20 mouse cellular contexts compared by ENCODE assay signal in genomic region chr7:51960698-51961374, GRCm38 (mm10). TPM values are rescaled to one million over a fixed set of nuclear protein-coding genes. Genes with fewer than 3 reads are reported as not detected.
DNase-seq lines count a peak whose midpoint lies in the region; ATAC-seq and TF ChIP-seq lines count a peak whose summit lies in the region.
"Had no signal": no experiment of that assay in that cellular context is flagged by ENCODE, and none has a peak within 500 bp of the region (broad histone marks: within the 10 kb centered on the region; RNA-seq: fewer than 3 reads in every experiment).

No protein-coding gene starts in this region.

- peaks cover 6% of the 10 kb centered on the region for H3K36me3 ChIP-seq in liver, adult 2 months (ENCODE audit: control insufficient read depth, insufficient read depth, low read length)
- H3K36me3 ChIP-seq in liver, embryonic 11.5 days (ENCODE audit: control insufficient read depth, insufficient read depth, low read length) = no peaks in the 10 kb centered on the region
- no peaks in the 10 kb centered on the region for H3K36me3 ChIP-seq in forebrain, embryonic 13.5 days (ENCODE audit: poor library complexity, severe bottlenecking)
- no peaks in the 10 kb centered on the region for H3K36me3 ChIP-seq in hindbrain, embryonic 15.5 days
- H3K36me3 ChIP-seq in midbrain, postnatal 0 days (ENCODE audit: insufficient read depth, low read length) = no peaks in the 10 kb centered on the region
- H3K36me3 ChIP-seq in intestine, embryonic 15.5 days = no peaks in the 10 kb centered on the region
- H3K36me3 ChIP-seq: heart, embryonic 13.5 days; kidney, embryonic 15.5 days had no signal

- no peaks in the 10 kb centered on the region for H3K27me3 ChIP-seq in liver, adult 2 months (ENCODE audit: control insufficient read depth, insufficient read depth, low read length)
- H3K27me3 ChIP-seq in liver, embryonic 11.5 days (replicated peaks; ENCODE audit: control insufficient read depth, insufficient read depth, low read length) = no peaks in the 10 kb centered on the region
- H3K27me3 ChIP-seq in forebrain, embryonic 13.5 days = no peaks in the 10 kb centered on the region
- no peaks in the 10 kb centered on the region for H3K27me3 ChIP-seq in hindbrain, embryonic 15.5 days
- H3K27me3 ChIP-seq in midbrain, postnatal 0 days (ENCODE audit: insufficient read depth, low read length) = no peaks in the 10 kb centered on the region
- H3K27me3 ChIP-seq in intestine, embryonic 15.5 days (replicated peaks) = no peaks in the 10 kb centered on the region
- H3K27me3 ChIP-seq: heart, embryonic 13.5 days; kidney, embryonic 15.5 days had no signal

- H3K4me3 ChIP-seq in liver, adult 2 months (ENCODE audit: insufficient read depth, low read depth, low read length) = no peak overlapping the region
- no peak overlapping the region for H3K4me3 ChIP-seq in liver, embryonic 11.5 days (ENCODE audit: low read depth, low read length)
- no peak overlapping the region for H3K4me3 ChIP-seq in forebrain, embryonic 13.5 days
- no peak overlapping the region for H3K4me3 ChIP-seq in hindbrain, embryonic 15.5 days
- H3K4me3 ChIP-seq in midbrain, postnatal 0 days (ENCODE audit: low read depth, low read length) = no peak overlapping the region
- H3K4me3 ChIP-seq in intestine, embryonic 15.5 days (replicated peaks) = no peak overlapping the region
- H3K4me3 ChIP-seq: erythroblast, embryonic 14.5 days; heart, embryonic 13.5 days; kidney, embryonic 15.5 days had no signal

- H3K9ac ChIP-seq in liver, adult 2 months (ENCODE audit: low read depth, low read length) = no peak overlapping the region
- no peak overlapping the region for H3K9ac ChIP-seq in liver, embryonic 11.5 days (ENCODE audit: low read depth, low read length)
- H3K9ac ChIP-seq in forebrain, embryonic 13.5 days = no peak overlapping the region
- no peak overlapping the region for H3K9ac ChIP-seq in hindbrain, embryonic 15.5 days
- no peak overlapping the region for H3K9ac ChIP-seq in midbrain, postnatal 0 days (replicated peaks; ENCODE audit: low read length, poor library complexity, severe bottlenecking)
- no peak overlapping the region for H3K9ac ChIP-seq in intestine, embryonic 15.5 days
- H3K9ac ChIP-seq: heart, embryonic 13.5 days; kidney, embryonic 15.5 days had no signal

- H3K4me1 ChIP-seq in liver, adult 2 months (ENCODE audit: control insufficient read depth, insufficient read depth, low read length) = no peaks in the 10 kb centered on the region
- no peaks in the 10 kb centered on the region for H3K4me1 ChIP-seq in liver, embryonic 11.5 days (replicated peaks; ENCODE audit: control insufficient read depth, insufficient read depth, low read length)
- peaks cover 21% of the 10 kb centered on the region for H3K4me1 ChIP-seq in forebrain, embryonic 13.5 days
- peaks cover 13% of the 10 kb centered on the region for H3K4me1 ChIP-seq in hindbrain, embryonic 15.5 days (replicated peaks)
- peaks cover 4% of the 10 kb centered on the region; the same call in 1 of the 2 replicates for H3K4me1 ChIP-seq in midbrain, postnatal 0 days (ENCODE audit: insufficient read depth, low read length)
- no peaks in the 10 kb centered on the region for H3K4me1 ChIP-seq in intestine, embryonic 15.5 days (replicated peaks)

- no peak overlapping the region for H3K4me2 ChIP-seq in liver, embryonic 11.5 days
- H3K4me2 ChIP-seq in forebrain, embryonic 13.5 days = no peak overlapping the region
- H3K4me2 ChIP-seq in hindbrain, embryonic 15.5 days = no peak overlapping the region
- no peak overlapping the region for H3K4me2 ChIP-seq in midbrain, postnatal 0 days (ENCODE audit: low read depth, low read length, poor library complexity, severe bottlenecking)
- no peak overlapping the region for H3K4me2 ChIP-seq in intestine, embryonic 15.5 days (replicated peaks)
- H3K4me2 ChIP-seq: heart, embryonic 13.5 days; kidney, embryonic 15.5 days had no signal

- peak; percentile 27 for DNase-seq in liver, adult 2 months (ENCODE audit: extremely low read depth, low read depth, low spot score)
- DNase-seq in liver, embryonic 11.5 days (ENCODE audit: low spot score) = no peak
- peak; percentile 82 for DNase-seq in midbrain, postnatal 0 days (ENCODE audit: low spot score)
- no peak for DNase-seq in urinary bladder, postnatal 4 days (ENCODE audit: low spot score in 2 of 2)
- DNase-seq in B cell, adult 2 months = no peak
- DNase-seq: cerebellum, adult 9-11 months; thymus, postnatal 25 days had no signal

- no peak for ATAC-seq in liver, embryonic 11.5 days (replicated peaks; ENCODE audit: low FRiP score)
- peak; percentile 76 for ATAC-seq in forebrain, embryonic 13.5 days
- ATAC-seq in hindbrain, embryonic 15.5 days (ENCODE audit: low FRiP score, low read depth) = peak; percentile 86
- peak; percentile 77; the same call in 1 of the 2 replicates for ATAC-seq in midbrain, postnatal 0 days (ENCODE audit: low FRiP score)
- no peak for ATAC-seq in intestine, embryonic 15.5 days

- no peaks in the 10 kb centered on the region for H3K79me2 ChIP-seq in liver, adult 2 months (ENCODE audit: control insufficient read depth, insufficient read depth, low read length)

- TF ChIP-seq POLR2A in liver, adult 2 months (IDR thresholded peaks at IDR 0.05; ENCODE audit: extremely low read depth, insufficient read depth, low read length) = no peak

- 62% methylated on average over 6 of the region's 6 CpGs for WGBS in liver, adult 2 months
- 61% methylated on average over 6 of the region's 6 CpGs for WGBS in liver, embryonic 11.5 days
- 52% methylated on average over 6 of the region's 6 CpGs for WGBS in forebrain, embryonic 13.5 days
- 41% methylated on average over 6 of the region's 6 CpGs for WGBS in hindbrain, embryonic 15.5 days
- WGBS in midbrain, postnatal 0 days = 32% methylated on average over 6 of the region's 6 CpGs
- WGBS in intestine, embryonic 15.5 days = 60% methylated on average over 6 of the region's 6 CpGs

- no peak for TF ChIP-seq CTCF in liver, adult 2 months (IDR thresholded peaks at IDR 0.05; ENCODE audit: low read depth, low read length)
- TF ChIP-seq CTCF in midbrain, postnatal 0 days (IDR thresholded peaks at IDR 0.05) = no peak

- no peak overlapping the region for H3K27ac ChIP-seq in liver, adult 2 months (replicated peaks; ENCODE audit: insufficient read depth, low read depth, low read length)
- no peak overlapping the region for H3K27ac ChIP-seq in liver, embryonic 11.5 days (ENCODE audit: low read depth, low read length)
- no peak overlapping the region for H3K27ac ChIP-seq in forebrain, embryonic 13.5 days
- H3K27ac ChIP-seq in hindbrain, embryonic 15.5 days (replicated peaks) = no peak overlapping the region
- peak overlapping the region; percentile 55 for H3K27ac ChIP-seq in midbrain, postnatal 0 days (ENCODE audit: low read depth, low read length)
- H3K27ac ChIP-seq in intestine, embryonic 15.5 days = no peak overlapping the region
- H3K27ac ChIP-seq: heart, embryonic 13.5 days; kidney, embryonic 15.5 days had no signal

- no peaks in the 10 kb centered on the region for H3K9me3 ChIP-seq in liver, embryonic 11.5 days (ENCODE audit: control insufficient read depth, low read length)
- no peaks in the 10 kb centered on the region for H3K9me3 ChIP-seq in forebrain, embryonic 13.5 days (replicated peaks)
- H3K9me3 ChIP-seq in hindbrain, embryonic 15.5 days = no peaks in the 10 kb centered on the region
- no peaks in the 10 kb centered on the region for H3K9me3 ChIP-seq in midbrain, postnatal 0 days (ENCODE audit: low read length)
- H3K9me3 ChIP-seq in intestine, embryonic 15.5 days = no peaks in the 10 kb centered on the region
- H3K9me3 ChIP-seq: heart, embryonic 13.5 days; kidney, embryonic 15.5 days had no signal

RNA-seq across cellular contexts. Expression of gene Svip, which starts 45.0 kb away (rescaled TPM):
- 12.7 and 15.9 TPM in 2 replicates for total RNA-seq in liver, adult 2 months (2014; rRNA removed)
- 4.4 and 5.6 TPM in 2 replicates for polyA plus RNA-seq in liver, adult 2 months (2012; rRNA removed)
- polyA plus RNA-seq in liver, embryonic 11.5 days (2014; fragmentation: Nextera tagmentation; extraction: Ambion mirVana) = 24.3 and 26.5 TPM in 2 replicates
- polyA plus RNA-seq in forebrain, embryonic 13.5 days (2015; fragmentation: Nextera tagmentation; extraction: Ambion mirVana) = 22.0 and 22.3 TPM in 2 replicates
- polyA plus RNA-seq in hindbrain, embryonic 15.5 days (2015; fragmentation: Nextera tagmentation; extraction: Ambion mirVana) = 18.8 and 19.7 TPM in 2 replicates
- 14.0 and 21.5 TPM in 2 replicates for total RNA-seq in midbrain, postnatal 0 days (2014; rRNA removed)
- polyA plus RNA-seq in midbrain, postnatal 0 days (2015; fragmentation: Nextera tagmentation; extraction: Ambion mirVana) = 16.8 and 17.7 TPM in 2 replicates
- polyA plus RNA-seq in intestine, embryonic 15.5 days (2015; fragmentation: Nextera tagmentation; extraction: Ambion mirVana) = 18.0 and 19.9 TPM in 2 replicates

RNA-seq across cellular contexts. Expression of gene 1700015G11Rik, which starts 54.7 kb away (rescaled TPM):
- not detected in 2 replicates for total RNA-seq in liver, adult 2 months (2014; rRNA removed)
- polyA plus RNA-seq in liver, adult 2 months (2012; rRNA removed) = not detected in 2 replicates
- not detected in 2 replicates for polyA plus RNA-seq in liver, embryonic 11.5 days (2014; fragmentation: Nextera tagmentation; extraction: Ambion mirVana)
- polyA plus RNA-seq in forebrain, embryonic 13.5 days (2015; fragmentation: Nextera tagmentation; extraction: Ambion mirVana) = not detected in 2 replicates
- polyA plus RNA-seq in hindbrain, embryonic 15.5 days (2015; fragmentation: Nextera tagmentation; extraction: Ambion mirVana) = not detected in 2 replicates
- not detected in 2 replicates for total RNA-seq in midbrain, postnatal 0 days (2014; rRNA removed)
- not detected in 2 replicates for polyA plus RNA-seq in midbrain, postnatal 0 days (2015; fragmentation: Nextera tagmentation; extraction: Ambion mirVana)
- polyA plus RNA-seq in intestine, embryonic 15.5 days (2015; fragmentation: Nextera tagmentation; extraction: Ambion mirVana) = not detected in 2 replicates
- total RNA-seq: gastrocnemius, adult 8-10 months; left cerebral cortex, postnatal 36 days; megakaryocyte progenitor cell, adult 5-6 weeks; MEL; neutrophil, adult 5-6 weeks had no signal
- polyA plus RNA-seq: C2C12; erythroblast, embryonic 14.5 days; heart, embryonic 13.5 days; kidney, embryonic 15.5 days; liver, embryonic 16.5 days had no signal

Comparison
In these comparisons a context has a peak if more than half of its experiments do, and no peak if none do; other contexts are left out.
1. DNase-seq: peak in liver, adult 2 months (single experiment) and midbrain, postnatal 0 days (single experiment); none in liver, embryonic 11.5 days (single experiment), urinary bladder, postnatal 4 days (0 of 2) and B cell, adult 2 months (0 of 2).
2. ATAC-seq: peak in forebrain, embryonic 13.5 days (single experiment), hindbrain, embryonic 15.5 days (single experiment) and midbrain, postnatal 0 days (single experiment); none in liver, embryonic 11.5 days (single experiment) and intestine, embryonic 15.5 days (single experiment).